Mouse (Mus musculus) myocyte (in vitro differentiated cells): ENCODE results near the gene Irak2. TPM values are rescaled to one million over a fixed set of nuclear protein-coding genes. Genes with fewer than 3 reads are reported as not detected.

Experiments used
- H3K27me3 ChIP-seq: one replicate; pipeline ENCODE4 v1.6.1; 2011; ENCODE audit not compliant: control insufficient read depth, insufficient read depth, insufficient read length
- H3K36me3 ChIP-seq: one replicate; pipeline ENCODE4 v1.6.1; 2011; ENCODE audit not compliant: control insufficient read depth, insufficient read depth
- H3K4me2 ChIP-seq: one replicate; pipeline ENCODE4 v1.6.1; 2011; ENCODE audit warnings: low read depth, control low read depth
- H3K4me3 ChIP-seq: one replicate; pipeline ENCODE4 v1.5.1; 2011; ENCODE audit warnings: mild to moderate bottlenecking, control low read depth, moderate library complexity
- H3K79me2 ChIP-seq: one replicate; pipeline ENCODE4 v1.6.1; 2011; ENCODE audit not compliant: control insufficient read depth, insufficient read depth
- H3ac ChIP-seq: one replicate; pipeline ENCODE4 v1.6.1; 2011; ENCODE audit not compliant: control insufficient read depth, insufficient read length
- E2F4 ChIP-seq: IDR thresholded peaks from one replicate; pipeline ENCODE4 v1.6.1; 2011; ENCODE audit warnings: mild to moderate bottlenecking, control low read depth, moderate library complexity; ENCODE audit not compliant: insufficient read depth
- POLR2A ChIP-seq: IDR thresholded peaks from one replicate; pipeline ENCODE4 v1.6.1; 2011; ENCODE audit warnings: low read depth, mild to moderate bottlenecking, control low read depth, moderate library complexity; ENCODE audit not compliant: insufficient read length
- POLR2AphosphoS2 ChIP-seq: IDR thresholded peaks from one replicate; pipeline ENCODE4 v1.6.1; 2011; ENCODE audit warnings: low read depth, control low read depth; ENCODE audit not compliant: insufficient read length
- REST ChIP-seq: IDR thresholded peaks from one replicate; pipeline ENCODE4 v1.6.1; 2011; ENCODE audit warnings: mild to moderate bottlenecking, control low read depth, moderate library complexity; ENCODE audit not compliant: insufficient read depth, insufficient read length
- TCF3 ChIP-seq: IDR thresholded peaks from one replicate; pipeline ENCODE4 v1.6.1; 2011; ENCODE audit warnings: low read depth, control low read depth; ENCODE audit not compliant: insufficient read length
- USF1 ChIP-seq: IDR thresholded peaks from one replicate; pipeline ENCODE4 v1.6.1; 2011; ENCODE audit warnings: low read depth, mild to moderate bottlenecking, control low read depth, moderate library complexity
- polyA plus RNA-seq: library from polyadenylated mRNA; unstranded; fragments of >200 nt; fragmentation: generic; extraction: Trizol; gene quantifications from one replicate; pipeline ENCODE4 v1.2.1, GENCODE M21; 2012; ENCODE audit warnings: missing spikeins

Gene Irak2
- polyA plus RNA-seq, 1 experiment = 17.0 TPM

- no peak for TF ChIP-seq REST
- TF ChIP-seq TCF3 = no peak
- TF ChIP-seq POLR2AphosphoS2 = no peak
- TF ChIP-seq POLR2A = no peak
- peaks cover 37% of the 10 kb centered on the region for H3K27me3 ChIP-seq
- H3K4me3 ChIP-seq = no peak overlapping the region
- no peaks in the 10 kb centered on the region for H3K36me3 ChIP-seq
- no peak overlapping the region for H3K4me2 ChIP-seq
- H3K79me2 ChIP-seq = peaks cover 31% of the 10 kb centered on the region
- no peak overlapping the region for H3ac ChIP-seq
These were observed 104.1 kb downstream of the Irak2 start for GRCm38 (mm10) chr6:113742321-113742720.

GRCm38 (mm10) chr6:113743111-113743510, 104.8 kb downstream of the Irak2 start:
- H3K36me3 ChIP-seq = no peaks in the 10 kb centered on the region
- no peak for TF ChIP-seq USF1
- no peak for TF ChIP-seq REST
- no peak for TF ChIP-seq POLR2A
- no peak for TF ChIP-seq E2F4
- TF ChIP-seq TCF3 = no peak
- no peak overlapping the region for H3ac ChIP-seq
- peaks cover 43% of the 10 kb centered on the region for H3K27me3 ChIP-seq
- H3K79me2 ChIP-seq = peaks cover 23% of the 10 kb centered on the region
- no peak overlapping the region for H3K4me2 ChIP-seq
- H3K4me3 ChIP-seq = no peak overlapping the region

Other genes starting within 250 kb of the Irak2 start
- gene Ttll3, start 249.2 kb upstream of the Irak2 start, polyA plus RNA-seq = 1.9 TPM
- 11.7 TPM for gene Rpusd3, start 219.1 kb upstream of the Irak2 start, polyA plus RNA-seq
- not detected for gene Cidec, start 202.7 kb upstream of the Irak2 start, polyA plus RNA-seq
- gene Jagn1, start 195.9 kb upstream of the Irak2 start, polyA plus RNA-seq = 92.7 TPM
- not detected for gene Il17re, start 180.0 kb upstream of the Irak2 start, polyA plus RNA-seq
- 73.0 TPM for gene Il17rc, start 167.0 kb upstream of the Irak2 start, polyA plus RNA-seq
- 78.2 TPM for gene Creld1, start 155.2 kb upstream of the Irak2 start, polyA plus RNA-seq
- 0.22 TPM for gene Prrt3, start 136.5 kb upstream of the Irak2 start, polyA plus RNA-seq
- gene Emc3, start 106.8 kb upstream of the Irak2 start, polyA plus RNA-seq = 86.5 TPM
- gene Fancd2, start 106.8 kb upstream of the Irak2 start, polyA plus RNA-seq = 2.3 TPM
- 0.04 TPM for gene Fancd2os, start 37.8 kb upstream of the Irak2 start, polyA plus RNA-seq
- gene Brk1, start 33.7 kb upstream of the Irak2 start, polyA plus RNA-seq = 199 TPM
- gene Vhl, start 14.5 kb upstream of the Irak2 start, polyA plus RNA-seq = 20.6 TPM
- gene Tatdn2, start 58.6 kb downstream of the Irak2 start, polyA plus RNA-seq = 21.0 TPM
- gene Ghrl, start 81.4 kb downstream of the Irak2 start, polyA plus RNA-seq = 0.35 TPM
- 229 TPM for gene Sec13, start 102.3 kb downstream of the Irak2 start, polyA plus RNA-seq